Mouse (Mus musculus) urinary bladder, postnatal 36 days (tissue): ENCODE data around the gene Rabepk.
"Not testable (repeated sequence)": the region's sequence is repeated elsewhere in the genome, so short reads cannot be mapped to it uniquely, and the experiment has no call there.

Experiments
- DNase-seq, 2 experiments: peaks; one replicate each; pipeline ENCODE4 v3.0.0; 2022; ENCODE audit warnings: low spot score in 2 of 2, mixed read lengths in 1 of 2

Gene Rabepk

DNA sequence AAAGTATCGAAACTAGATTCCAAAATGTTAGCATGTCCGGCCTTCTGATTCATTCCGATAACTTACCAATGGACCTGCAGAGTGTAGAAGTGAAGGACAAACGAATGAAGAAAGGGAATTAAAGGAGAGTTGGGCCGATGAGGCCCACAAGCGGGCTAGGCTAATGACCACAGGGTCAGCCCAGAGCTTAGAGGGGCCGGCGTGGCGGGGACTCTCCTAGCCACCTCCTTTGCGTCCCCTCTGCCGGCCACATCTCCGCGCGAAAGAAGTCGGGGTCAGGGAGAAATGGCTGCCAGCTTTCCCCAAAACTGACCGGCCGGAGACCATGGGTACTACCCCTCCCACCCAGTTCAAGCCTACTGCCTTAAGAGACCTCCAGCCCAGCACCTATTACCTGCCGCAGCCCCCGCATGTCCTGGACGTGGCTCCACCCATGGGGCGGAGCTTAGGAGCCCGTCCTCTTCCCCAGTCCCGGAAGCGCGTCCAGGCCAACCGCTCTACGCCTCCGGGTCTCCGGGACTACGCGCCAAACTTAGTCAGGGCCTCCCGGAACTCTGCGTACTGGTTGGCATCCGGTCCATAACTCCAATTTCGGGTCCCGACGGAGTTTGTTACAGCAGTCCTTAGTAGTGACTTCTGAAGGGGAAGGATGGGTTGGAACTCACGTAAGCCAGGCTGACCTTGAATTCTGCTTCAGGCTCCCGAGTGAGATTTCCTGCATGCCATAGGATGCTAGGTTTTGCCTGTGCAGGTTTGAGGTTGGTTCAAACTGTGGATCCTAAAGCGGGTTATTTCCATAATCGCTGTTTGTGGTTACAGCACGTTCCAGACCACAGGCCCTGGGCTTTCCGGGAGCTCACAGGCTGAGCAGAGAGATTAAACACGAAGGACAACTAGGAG, at the start of gene Rabepk:
Rabepk (minus strand) TSS at position 556 of the 900 bp plus-strand sequence.
- peak; percentile 72 to 85 for DNase-seq

DNA sequence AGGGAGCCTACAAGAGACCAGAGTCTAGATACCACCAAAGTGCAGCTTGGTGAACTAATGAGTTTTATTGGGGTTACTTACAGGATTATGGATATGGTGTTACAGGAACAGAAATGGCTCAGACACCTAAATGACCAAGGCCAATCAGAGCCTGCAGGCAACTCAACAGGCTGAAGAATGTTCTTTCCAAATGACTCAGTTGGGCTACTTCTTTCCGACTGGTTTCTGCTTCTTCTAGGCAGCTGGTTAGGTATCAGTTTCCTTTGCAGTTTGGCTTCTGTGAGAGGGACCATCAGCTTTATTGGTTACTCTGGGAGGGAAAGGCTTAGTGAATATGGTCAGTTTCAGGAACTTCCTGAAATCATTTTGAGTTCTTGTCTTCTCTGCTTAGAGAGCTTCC, 48.0 kb upstream of the Rabepk start:
- DNase-seq, result no peak

DNA sequence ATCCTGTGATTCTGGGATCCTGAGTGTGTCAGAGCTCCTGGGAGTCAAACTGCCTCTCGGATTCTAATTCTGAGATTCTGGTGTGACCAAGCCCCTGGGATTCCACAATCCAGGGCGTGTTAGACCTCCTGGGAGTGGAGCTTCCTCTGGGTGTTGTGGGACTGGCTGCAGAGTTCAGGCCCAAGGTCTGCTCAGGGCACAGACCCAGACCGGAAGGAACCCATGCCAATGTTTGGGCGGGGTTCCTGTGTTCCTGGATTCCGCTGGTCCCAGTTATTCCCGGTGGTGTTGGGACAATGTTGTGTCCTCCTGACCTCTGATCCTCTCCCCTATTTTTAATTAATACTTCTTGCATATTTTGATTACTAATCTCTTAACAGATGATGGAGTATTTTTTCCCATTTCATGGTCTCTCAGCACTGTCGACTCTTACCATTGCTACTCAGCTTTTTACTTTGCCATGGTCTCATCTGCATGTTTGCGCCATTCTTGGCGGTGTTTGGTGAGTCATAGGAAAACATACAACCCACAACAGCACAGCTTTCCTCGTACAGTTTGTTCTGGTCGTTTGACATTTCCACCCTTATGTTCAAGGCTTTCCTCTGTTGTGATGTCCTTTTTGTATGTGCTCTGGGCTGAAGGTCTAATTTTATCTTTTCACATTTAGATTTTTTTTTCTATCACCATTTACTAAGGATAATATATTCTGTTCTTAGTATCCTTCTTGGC, 43.7 kb upstream of the Rabepk start:
- DNase-seq, result peak in 1 of 2 experiments; percentile 72

DNA sequence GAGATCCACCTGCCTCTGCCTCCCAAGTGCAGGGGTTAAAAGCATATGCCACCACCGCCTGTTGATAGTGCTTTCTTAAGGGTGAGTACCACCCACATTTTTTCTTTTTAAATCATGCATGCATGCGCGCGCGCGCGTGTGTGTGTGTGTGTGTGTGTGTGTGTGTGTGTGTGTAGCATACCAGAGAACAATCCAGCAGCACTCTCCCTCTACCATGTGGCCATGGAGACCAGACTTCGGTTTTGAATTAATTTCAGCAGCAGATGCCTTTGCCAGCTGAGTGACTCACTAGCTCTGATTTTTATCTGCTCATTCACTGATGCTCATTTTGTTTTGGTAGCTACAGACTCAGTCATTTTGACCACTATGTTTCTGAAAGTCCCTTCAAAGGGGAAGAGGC, 42.0 kb upstream of the Rabepk start:
- no peak for DNase-seq

DNA sequence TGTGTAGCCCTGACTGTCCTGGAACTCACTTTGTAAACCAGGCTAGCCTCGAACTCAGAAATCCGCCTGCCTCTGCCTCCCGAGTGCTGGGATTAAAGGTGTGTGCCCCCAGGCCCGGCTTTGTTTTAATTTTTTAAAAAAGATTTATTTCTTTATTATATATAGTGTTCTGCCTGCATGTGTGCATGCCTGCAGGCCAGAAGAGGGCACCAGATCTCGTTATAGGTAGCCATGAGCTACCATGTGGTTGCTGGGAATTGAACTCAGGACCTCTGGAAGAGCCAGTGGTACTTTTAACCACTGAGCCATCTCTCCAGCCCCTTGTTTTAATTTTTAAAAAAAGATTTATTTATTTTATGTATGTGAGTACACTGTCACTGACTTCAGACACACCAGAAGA, 40.4 kb upstream of the Rabepk start:
- DNase-seq, result not testable (repeated sequence)

DNA sequence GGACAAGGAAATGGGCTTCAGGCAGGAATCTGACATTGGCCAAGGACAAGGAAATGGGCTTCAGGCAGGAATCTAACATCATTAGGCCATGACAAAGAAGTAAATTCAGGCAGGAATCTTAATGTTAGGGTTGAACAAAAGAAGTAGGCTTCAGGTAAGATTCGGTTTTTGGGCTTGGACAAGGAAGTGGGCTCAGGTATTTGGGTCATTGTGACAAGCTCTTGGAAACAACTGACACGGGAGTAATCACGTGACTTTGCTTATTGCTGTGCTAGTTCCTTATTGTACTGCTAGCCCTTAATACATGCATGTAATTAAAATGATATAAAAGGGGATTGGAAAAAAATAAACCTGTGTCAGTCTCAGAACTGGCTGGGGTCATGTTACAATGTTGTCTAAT, 36.0 kb upstream of the Rabepk start:
- DNase-seq, result no peak

DNA sequence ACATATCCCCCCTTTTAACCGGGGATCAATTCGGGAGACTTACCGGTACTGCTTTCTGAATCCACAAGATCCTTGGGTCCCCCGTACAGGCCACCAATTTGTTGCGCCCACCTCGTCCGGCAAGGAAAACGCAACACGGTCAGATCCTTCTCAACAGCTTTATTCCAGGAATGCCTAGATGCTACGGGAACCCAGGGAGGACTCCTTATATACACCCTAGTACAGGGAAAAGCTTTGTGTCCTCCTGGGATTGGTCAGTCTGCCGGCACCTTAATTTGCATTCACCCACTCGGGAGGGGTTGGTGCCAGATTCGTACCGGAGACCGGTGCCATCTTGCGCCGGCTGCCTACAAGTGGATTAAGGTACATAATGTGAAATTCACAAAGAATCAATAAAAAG, 33.9 kb upstream of the Rabepk start:
- no peak for DNase-seq

DNA sequence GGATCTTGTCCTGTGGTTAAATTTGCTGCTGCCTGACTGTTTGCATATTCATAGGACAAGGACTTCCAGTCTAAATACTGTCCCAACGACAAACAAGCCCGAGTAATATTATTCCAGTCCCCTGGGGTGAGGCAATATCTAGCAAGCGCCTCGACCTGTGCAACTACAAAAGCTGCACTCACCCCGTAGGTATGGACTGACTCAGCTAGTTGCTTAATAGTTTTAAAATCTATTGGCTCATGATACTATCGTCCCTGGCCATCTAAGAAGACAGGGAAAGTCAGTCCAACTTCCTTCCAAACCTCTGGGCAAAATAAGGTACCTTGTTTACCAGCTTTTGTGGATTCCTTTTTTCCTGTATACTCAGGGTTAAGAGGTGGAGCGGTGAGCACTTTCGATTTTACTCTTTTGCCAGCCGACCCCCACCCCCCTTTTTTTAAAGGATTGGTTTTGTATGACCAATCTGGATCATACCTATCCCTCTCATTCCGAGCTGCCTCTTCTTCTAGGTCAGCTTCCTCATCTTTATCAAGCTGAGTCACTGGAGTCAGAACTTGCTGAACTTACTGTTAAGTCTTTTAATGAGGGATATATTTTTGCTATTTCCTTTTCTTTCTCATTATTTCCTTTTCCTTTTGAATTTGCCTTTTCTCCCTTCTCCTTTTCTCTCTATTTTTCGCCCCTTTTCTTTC, 33.2 kb upstream of the Rabepk start, which contains the start of gene Gm34653:
Gm34653 (plus strand) TSS at position 242 of the 692 bp plus-strand sequence.
- DNase-seq, result not testable (repeated sequence)

DNA sequence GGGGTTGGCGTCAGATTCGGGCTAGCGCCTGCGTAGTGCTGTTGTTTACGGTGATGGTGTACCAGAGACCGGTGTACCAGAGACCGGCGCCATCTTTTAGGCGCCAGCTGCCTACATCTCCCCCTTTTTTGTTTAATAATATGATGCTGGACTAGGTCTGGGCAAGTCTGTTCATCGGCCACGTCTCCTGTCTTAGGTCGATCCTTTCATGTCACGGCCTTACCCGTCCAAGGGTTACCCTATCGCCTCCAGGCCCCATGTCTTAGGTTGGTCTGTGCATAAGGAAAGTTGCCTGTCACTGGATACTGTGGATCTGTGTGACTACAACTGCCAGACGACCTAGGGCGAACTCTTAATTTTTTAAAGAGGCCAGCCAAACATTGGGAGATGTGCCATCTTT, 30.4 kb upstream of the Rabepk start:
- not testable (repeated sequence) for DNase-seq

DNA sequence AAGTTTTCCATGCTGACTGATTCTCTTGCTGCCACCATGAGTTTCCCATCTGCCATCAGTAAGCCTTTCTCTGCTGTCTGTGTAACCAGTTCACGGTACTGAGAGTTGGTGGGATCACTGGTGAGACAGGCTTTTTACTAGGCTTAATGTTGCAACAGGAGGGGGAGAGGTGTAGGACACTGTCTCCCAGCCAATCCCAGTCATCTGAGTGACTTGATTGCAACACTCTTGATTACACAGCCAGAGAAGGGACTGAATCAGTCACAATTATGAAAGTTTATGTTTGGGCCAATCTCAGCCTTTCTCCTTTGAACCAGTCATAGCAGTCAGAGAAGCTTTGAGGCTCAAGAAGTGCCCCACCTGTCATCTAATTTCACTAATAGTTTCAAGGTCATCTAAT, 28.3 kb upstream of the Rabepk start:
- peak in 1 of 2 experiments; percentile 28 for DNase-seq

DNA sequence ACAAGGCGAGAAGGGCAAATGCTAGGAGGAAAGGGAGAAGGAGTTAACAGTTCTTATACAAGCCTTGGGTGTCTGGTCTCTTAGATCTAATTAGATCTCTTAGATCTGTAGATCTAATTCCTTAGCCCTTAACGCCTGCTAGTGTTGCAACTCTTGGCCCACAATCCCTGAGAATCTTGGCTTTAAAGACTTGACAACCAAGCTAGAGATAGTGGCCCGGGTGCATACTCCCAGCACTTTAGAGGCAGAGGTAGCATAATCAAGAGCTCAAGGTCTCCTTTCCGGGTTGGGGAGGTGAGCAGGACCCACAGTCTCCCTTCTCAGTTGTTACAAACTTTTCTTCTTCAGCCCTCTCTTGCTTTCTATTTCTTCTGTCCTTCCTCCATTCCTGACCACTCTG, 27.9 kb upstream of the Rabepk start:
- DNase-seq, result no peak

DNA sequence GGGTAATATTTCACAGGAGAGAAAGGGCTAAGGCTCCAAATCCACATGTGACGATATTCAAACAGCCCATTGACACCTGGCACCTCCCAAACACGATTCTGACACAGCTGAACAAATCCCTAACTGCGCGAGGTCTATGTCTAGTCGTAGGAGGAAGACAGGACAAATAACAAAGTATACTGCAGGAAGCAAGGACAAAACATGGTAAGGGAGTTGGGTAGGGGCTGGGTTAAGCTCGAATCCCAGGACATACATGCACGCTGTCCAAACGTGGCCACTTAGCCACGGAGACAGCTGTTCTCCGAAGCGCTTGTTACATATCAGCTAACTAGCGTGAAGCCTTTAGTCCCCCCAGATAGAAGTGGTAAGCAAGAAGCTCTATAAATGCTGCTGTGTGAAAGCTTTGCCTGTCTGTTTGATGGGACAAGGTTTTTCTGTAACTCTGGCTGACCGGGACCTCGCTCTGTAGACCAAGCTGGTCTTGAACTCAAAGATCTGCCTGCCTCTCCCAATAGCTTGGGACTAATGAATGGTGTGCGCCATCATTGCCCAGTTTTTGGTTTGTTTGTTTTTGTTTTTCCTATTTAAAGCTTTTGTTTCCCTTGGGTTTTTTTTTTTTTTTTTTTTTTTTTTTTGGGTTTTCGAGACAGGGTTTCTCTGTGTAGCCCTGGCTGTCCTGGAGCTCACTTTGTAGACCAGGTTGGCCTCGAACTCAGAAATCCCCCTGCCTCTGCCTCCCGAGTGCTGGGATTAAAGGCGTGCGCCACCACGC, 26.9 kb upstream of the Rabepk start:
- DNase-seq, result no peak

DNA sequence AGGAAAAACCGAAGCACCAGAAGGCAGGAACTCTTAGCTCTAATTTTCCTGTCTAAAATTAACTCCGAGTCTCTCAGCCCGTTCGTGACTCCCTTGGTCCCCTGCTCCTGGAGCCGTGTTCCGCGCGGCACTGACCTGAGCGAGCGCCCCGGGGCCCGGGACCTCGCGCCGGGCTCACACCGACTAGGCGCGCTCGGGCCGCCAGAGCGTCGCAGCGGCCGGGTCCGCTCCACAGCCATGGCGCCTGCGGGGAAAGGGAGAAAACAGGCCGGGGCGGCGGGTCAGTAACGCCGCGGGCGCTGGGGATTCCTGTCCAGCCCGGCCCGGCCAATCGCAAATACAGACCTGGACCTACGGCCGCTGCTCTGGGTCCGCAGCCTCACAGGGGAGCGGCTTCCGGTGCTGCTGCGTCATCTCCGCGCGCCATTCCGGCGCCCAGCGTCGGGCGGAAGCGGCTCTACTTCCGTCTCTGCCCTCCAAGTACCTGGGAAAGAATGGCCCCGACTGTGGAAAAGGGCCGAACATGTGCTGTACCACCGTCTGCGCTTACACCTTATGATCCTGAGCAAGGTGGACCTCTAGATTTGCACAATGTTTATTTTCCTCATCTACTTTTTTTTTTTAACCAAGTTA, 26.2 kb upstream of the Rabepk start, which contains the start of gene Fbxw2:
Fbxw2 (minus strand) TSS at position 485 of the 633 bp plus-strand sequence.
- DNase-seq, result peak; percentile 84 to 92

DNA sequence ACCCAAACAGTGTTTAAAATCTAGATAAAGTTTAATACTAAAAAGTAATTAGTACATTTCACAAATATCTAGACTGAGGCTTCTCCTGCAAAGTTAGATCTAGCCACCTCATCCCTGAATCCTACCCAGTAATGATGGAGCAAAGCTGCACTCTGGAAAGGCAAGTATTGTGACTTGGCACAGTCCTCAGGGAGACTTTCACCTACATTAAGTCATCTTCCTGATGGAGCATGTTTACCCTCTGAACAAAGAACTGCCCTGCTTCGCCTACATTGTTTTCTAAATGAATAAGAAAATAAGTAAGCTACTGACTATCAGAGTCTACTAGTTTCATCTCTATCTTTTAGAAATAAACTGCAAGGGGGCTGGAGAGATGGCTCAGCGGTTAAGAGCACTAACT, 18.8 kb upstream of the Rabepk start:
- no peak for DNase-seq

DNA sequence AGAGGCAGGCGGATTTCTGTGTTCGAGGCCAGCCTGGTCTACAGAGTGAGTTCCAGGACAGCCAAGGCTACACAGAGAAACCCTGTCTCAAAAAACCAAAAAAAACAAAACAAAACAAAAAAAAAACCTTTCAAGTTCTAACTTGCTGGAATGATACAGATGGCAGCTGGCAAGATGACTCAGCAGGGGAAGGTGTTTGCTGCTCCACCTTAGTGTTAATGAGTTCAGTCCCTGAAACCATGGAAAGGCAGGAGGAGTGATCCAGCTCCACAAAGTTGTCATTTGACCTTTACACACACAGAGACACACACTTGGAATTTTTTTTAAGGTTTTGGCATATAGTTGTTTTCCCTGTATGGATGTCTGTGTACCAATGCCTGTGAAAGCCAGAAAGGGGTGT, 16.2 kb upstream of the Rabepk start:
- DNase-seq, result not testable (repeated sequence)

DNA sequence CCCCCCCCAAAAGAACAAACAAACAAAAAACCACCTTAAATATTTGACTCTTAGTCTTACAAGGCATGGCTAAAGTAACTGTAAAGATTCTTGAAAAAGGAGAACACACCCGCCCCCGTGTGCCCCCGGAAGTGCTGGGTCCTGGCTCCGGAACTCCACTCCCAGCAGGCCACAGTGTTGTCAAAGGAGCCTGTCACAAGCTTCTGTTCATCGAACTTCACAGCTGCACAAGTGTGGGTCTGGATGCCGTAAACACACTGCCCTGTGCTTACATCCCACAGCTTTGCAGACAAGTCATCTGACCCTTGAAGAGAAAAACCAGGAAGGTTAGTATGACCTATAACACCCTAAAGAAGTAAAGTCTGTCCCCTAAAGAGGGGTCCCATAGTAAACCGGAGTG, 13.0 kb upstream of the Rabepk start:
- no peak for DNase-seq

DNA sequence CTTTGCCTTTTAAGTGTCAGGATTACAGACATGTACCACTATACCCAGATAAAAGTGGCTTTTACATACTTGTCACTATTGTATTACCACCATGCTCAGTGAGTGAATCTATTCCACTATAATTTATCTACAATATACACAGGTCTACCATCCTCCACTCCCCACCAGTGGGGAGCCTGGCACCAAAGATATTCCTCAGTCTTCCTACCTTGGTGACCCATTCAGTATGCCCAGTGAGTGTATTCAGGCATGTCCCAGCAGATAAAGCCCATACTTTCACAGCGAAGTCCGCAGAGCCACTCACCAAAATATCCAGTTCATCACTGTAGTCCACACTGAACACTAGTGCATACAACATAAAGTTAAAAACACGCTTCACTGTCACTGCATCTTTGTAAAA, 11.1 kb upstream of the Rabepk start:
- DNase-seq, result no peak

DNA sequence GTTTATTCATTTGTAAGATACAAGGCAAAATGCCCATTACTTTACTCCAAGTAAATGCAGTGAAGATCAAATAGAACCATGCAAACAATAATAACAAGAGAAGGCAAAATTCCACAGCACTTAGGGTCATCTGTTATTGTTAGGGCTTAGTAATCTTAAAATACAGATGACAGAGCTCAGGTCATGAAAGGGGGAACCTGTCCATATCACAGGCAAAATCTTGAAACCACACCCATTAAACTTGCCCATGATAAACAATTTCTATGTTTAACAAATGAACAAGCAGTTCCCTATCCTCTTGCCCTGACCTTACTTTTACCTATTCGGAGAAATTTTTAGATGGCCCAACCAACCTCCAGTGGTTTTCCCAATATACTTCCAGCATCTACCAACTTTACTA, 9.9 kb upstream of the Rabepk start:
- DNase-seq, result no peak

DNA sequence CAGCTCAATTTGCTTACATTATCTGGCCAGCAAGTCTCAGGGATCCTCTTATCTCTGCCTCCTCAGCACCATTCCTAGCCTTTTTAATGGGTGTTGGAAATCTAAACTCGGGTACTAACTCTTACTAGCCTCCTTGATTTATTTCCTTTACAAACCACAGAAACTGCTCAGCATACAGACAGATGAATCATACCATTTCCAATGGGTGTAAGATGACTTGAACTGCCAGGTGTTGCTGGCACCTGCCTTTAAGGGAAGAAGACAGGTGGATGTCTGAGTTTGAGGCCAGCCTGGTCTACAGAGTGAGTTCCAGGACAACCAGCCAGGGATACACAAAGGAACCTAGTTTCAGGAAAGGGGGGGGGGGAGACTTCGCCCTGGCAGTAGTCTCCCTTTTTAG, 8.3 kb upstream of the Rabepk start:
- no peak for DNase-seq

DNA sequence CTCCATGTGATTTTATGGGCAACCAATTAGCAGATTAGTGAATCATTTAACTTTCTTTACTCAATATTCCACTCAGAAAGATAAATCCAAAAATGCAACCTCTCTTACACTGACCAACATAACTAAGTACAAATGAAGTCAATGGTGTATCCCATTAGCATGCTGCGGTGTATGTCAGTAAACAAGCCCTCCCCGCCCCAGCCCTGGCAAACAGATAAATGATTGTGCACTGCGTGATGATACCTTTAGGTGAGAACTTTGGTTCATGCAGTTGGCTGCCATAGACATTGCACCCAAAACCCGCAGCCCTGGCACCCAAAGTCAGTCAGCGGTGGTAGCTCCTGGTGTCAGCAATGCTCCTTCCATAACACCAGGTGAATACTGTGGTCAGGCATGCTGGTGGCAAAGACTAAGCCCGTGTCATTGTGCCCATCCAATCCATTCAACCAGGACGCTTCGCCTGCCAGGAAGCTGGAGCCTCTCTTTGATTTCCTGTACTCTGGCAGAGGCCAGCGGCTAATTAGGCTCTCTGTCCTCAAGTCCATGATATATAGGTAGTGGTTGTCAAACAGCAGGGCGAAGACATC, 5.7 kb upstream of the Rabepk start:
- DNase-seq, result no peak

DNA sequence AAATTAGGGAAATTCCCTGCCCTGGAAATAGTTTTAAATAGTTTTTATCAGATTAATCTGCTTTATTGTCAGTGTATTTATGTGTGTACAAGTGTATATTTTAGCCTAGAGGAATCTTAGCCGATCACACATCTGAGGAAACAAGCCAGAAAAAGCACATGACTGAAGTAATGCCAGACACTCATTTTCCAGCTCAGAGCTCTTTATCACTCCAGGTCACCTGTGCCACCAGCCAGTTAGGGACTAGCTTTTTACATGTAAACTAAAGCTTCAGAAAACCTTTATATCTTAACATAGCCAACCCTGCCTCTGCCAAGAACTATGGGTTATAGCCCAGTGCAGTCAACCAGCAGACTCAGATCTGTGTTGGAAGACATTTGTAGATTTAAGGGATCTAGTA, 5.1 kb upstream of the Rabepk start:
- no peak for DNase-seq
